8 mouse cellular contexts compared by ENCODE assay signal in genomic region chr13:65242319-65242787, GRCm38 (mm10). TPM values are rescaled to one million over a fixed set of nuclear protein-coding genes. Genes with fewer than 3 reads are reported as not detected.
DNase-seq lines count a peak whose midpoint lies in the region; ATAC-seq lines count a peak whose summit lies in the region.

No protein-coding gene starts in this region.

- peak overlapping the region; percentile 81; the same call in 1 of the 2 replicates for H3K9ac ChIP-seq in neural tube, embryonic 15.5 days (replicated peaks)

- intact Hi-C loops in left cerebral cortex, postnatal 14 days (cut with DNase I) = loop anchor here (2.0 to 5.0 kb wide), 2 partner anchors 130 to 800 kb away; partner anchors contain the start of gene Mfsd14b

- peaks cover 38% of the 10 kb centered on the region for H3K36me3 ChIP-seq in limb, embryonic 10.5 days
- peaks cover 9% of the 10 kb centered on the region for H3K36me3 ChIP-seq in neural tube, embryonic 15.5 days

- H3K9me3 ChIP-seq in limb, embryonic 10.5 days (replicated peaks) = peaks cover 3% of the 10 kb centered on the region; the same call in 1 of the 2 replicates
- peaks cover 13% of the 10 kb centered on the region; the same call in 1 of the 2 replicates for H3K9me3 ChIP-seq in neural tube, embryonic 15.5 days (replicated peaks)

- peak; percentile 72 for DNase-seq in cerebellum, adult 9-11 months
- DNase-seq in cerebellum, postnatal 4 days (ENCODE audit: low spot score in 2 of 2) = no peak
- peak; percentile 10 to 18 for DNase-seq in spleen, adult 18-20 months
- DNase-seq in spleen, adult 12 weeks (ENCODE audit: low spot score) = no peak
- DNase-seq in limb, embryonic 10.5 days (ENCODE audit: low spot score) = no peak
- DNase-seq in c-Kit-positive CD71-positive TER-119-positive erythroid progenitor cells, embryonic 14.5 days (ENCODE audit: low spot score) = no peak
- DNase-seq in left cerebral cortex, postnatal 14 days (ENCODE audit: low spot score in 2 of 2) = no peak

- 0 out of 2 replicates have a peak overlapping the region, but pooled peaks have one; percentile 90 for H3K27ac ChIP-seq in limb, embryonic 10.5 days
- no peak overlapping the region for H3K27ac ChIP-seq in neural tube, embryonic 15.5 days (replicated peaks)

- WGBS in limb, embryonic 10.5 days = 35% methylated on average over 27 of the region's 27 CpGs
- 34% methylated on average over 27 of the region's 27 CpGs for WGBS in neural tube, embryonic 15.5 days

- ATAC-seq in neural tube, embryonic 15.5 days (ENCODE audit: low FRiP score) = no peak

- H3K27me3 ChIP-seq in limb, embryonic 10.5 days (ENCODE audit: low read depth, poor library complexity, severe bottlenecking) = no peaks in the 10 kb centered on the region
- no peaks in the 10 kb centered on the region for H3K27me3 ChIP-seq in neural tube, embryonic 15.5 days (replicated peaks)

- peak overlapping the region; percentile 88 for H3K4me3 ChIP-seq in limb, embryonic 10.5 days
- peak overlapping the region; percentile 76 for H3K4me3 ChIP-seq in neural tube, embryonic 15.5 days (replicated peaks)

- H3K4me1 ChIP-seq in limb, embryonic 10.5 days = peaks cover 16% of the 10 kb centered on the region
- H3K4me1 ChIP-seq in neural tube, embryonic 15.5 days = peaks cover 19% of the 10 kb centered on the region

- H3K4me2 ChIP-seq in neural tube, embryonic 15.5 days = peak overlapping the region; percentile 95

RNA-seq across cellular contexts. Expression of gene Gm10775, which starts 17.0 kb away (rescaled TPM):
- not detected in 2 replicates for polyA plus RNA-seq in limb, embryonic 10.5 days (2016; fragmentation: Nextera tagmentation; extraction: Ambion mirVana)
- polyA plus RNA-seq in neural tube, embryonic 15.5 days (2015; fragmentation: Nextera tagmentation; extraction: Ambion mirVana) = 0.20 and 0.40 TPM in 2 replicates
- total RNA-seq in left cerebral cortex, postnatal 14 days (2021) = 1 to 10 TPM in 1 of 2 experiments, under 1 TPM in 1; 0.59 to 1.1 TPM

RNA-seq across cellular contexts. Expression of gene Zfp369, which starts 36.3 kb away (rescaled TPM):
- polyA plus RNA-seq in limb, embryonic 10.5 days (2016; fragmentation: Nextera tagmentation; extraction: Ambion mirVana) = 12.7 and 16.6 TPM in 2 replicates
- 11.4 and 13.7 TPM in 2 replicates for polyA plus RNA-seq in neural tube, embryonic 15.5 days (2015; fragmentation: Nextera tagmentation; extraction: Ambion mirVana)
- 10 to 100 TPM; 60.2 to 60.7 TPM for total RNA-seq in left cerebral cortex, postnatal 14 days (2021)

RNA-seq across cellular contexts. Expression of gene Nlrp4f, which starts 36.6 kb away (rescaled TPM):
- 0.10 TPM in 1 of 2 replicates, not detected in the other for polyA plus RNA-seq in limb, embryonic 10.5 days (2016; fragmentation: Nextera tagmentation; extraction: Ambion mirVana)
- polyA plus RNA-seq in neural tube, embryonic 15.5 days (2015; fragmentation: Nextera tagmentation; extraction: Ambion mirVana) = not detected in 2 replicates
- not detected for total RNA-seq in left cerebral cortex, postnatal 14 days (2021)

Comparison
In these comparisons a context has a peak if more than half of its experiments do, and no peak if none do; other contexts are left out.
1. DNase-seq: peak in cerebellum, adult 9-11 months (single experiment) and spleen, adult 18-20 months (2 of 2); none in cerebellum, postnatal 4 days (0 of 2), spleen, adult 12 weeks (single experiment), limb, embryonic 10.5 days (single experiment), c-Kit-positive CD71-positive TER-119-positive erythroid progenitor cells, embryonic 14.5 days (single experiment) and left cerebral cortex, postnatal 14 days (0 of 2).